Mouse (Mus musculus): ENCODE measurements at regions not wholly inside any gene's neighbourhood (a gene's known extent, or its start where the extent isn't known, plus 50 kb on each side); places are given as distances from the start of the nearest gene placed in this dataset.

- no peak for DNase-seq (ENCODE audit: low spot score)
These were observed 105.5 kb upstream of the Ufm1 start for GRCm38 (mm10) chr3:53969000-53969641.

GRCm38 (mm10) chr3:53965142-53965541, 101.5 kb upstream of the Ufm1 start:
- DNase-seq (ENCODE audit: low spot score), result peak; percentile 1

- DNase-seq (ENCODE audit: low spot score), result no peak
These were observed 90.2 kb upstream of the Ufm1 start for GRCm38 (mm10) chr3:53953801-53954200.

GRCm38 (mm10) chr3:53939684-53940189, 76.1 kb upstream of the Ufm1 start:
- no peak for DNase-seq (ENCODE audit: low spot score)

GRCm38 (mm10) chr3:53931745-53932144, 68.1 kb upstream of the Ufm1 start:
- DNase-seq (ENCODE audit: low spot score), result no peak

GRCm38 (mm10) chr3:53919941-53920340, 56.3 kb upstream of the Ufm1 start:
- DNase-seq (ENCODE audit: low spot score), result no peak

GRCm38 (mm10) chr3:53919541-53919940, 55.9 kb upstream of the Ufm1 start:
- no peak for DNase-seq (ENCODE audit: low spot score)

GRCm38 (mm10) chr3:53917960-53918359, 54.3 kb upstream of the Ufm1 start:
- DNase-seq (ENCODE audit: low spot score), result no peak

- DNase-seq (ENCODE audit: low spot score), result no peak
These were observed 50.5 kb upstream of the Ufm1 start for GRCm38 (mm10) chr3:53913984-53914669.

All from gastrocnemius, adult 18-20 months (tissue).